In genomic region chr19:5300588-5300987, GRCm38 (mm10) we compare ENCODE assay signal across 26 mouse cellular contexts. TPM values are rescaled to one million over a fixed set of nuclear protein-coding genes. Genes with fewer than 3 reads are reported as not detected.
DNase-seq lines count a peak whose midpoint lies in the region; ATAC-seq and TF ChIP-seq lines count a peak whose summit lies in the region.
"Had no signal": no experiment of that assay in that cellular context is flagged by ENCODE, and none has a peak within 500 bp of the region (broad histone marks: within the 10 kb centered on the region; RNA-seq: fewer than 3 reads in every experiment).

No protein-coding gene starts in this region.

- H3K27ac ChIP-seq in forebrain, embryonic 11.5 days (ENCODE audit: low read depth, low read length), result no peak overlapping the region
- H3K27ac ChIP-seq in forebrain, postnatal 0 days (ENCODE audit: low read depth, low read length), result no peak overlapping the region
- H3K27ac ChIP-seq in hindbrain, embryonic 13.5 days, result no peak overlapping the region
- no peak overlapping the region for H3K27ac ChIP-seq in hindbrain, embryonic 10.5 days
- peak overlapping the region; percentile 34; the same call in 1 of the 2 replicates for H3K27ac ChIP-seq in ES-E14 (ENCODE audit: insufficient read depth, low read depth, low read length, poor library complexity, severe bottlenecking)
- H3K27ac ChIP-seq: heart, embryonic 13.5 days; hindbrain, embryonic 15.5 days had no signal

- in situ Hi-C loops in ES-E14 (cut with MboI; ENCODE audit: low sequenced_read_pairs in 2 of 2, unreplicated experiment in 2 of 2), result no loop called here

- H3K36me3 ChIP-seq in forebrain, embryonic 11.5 days (ENCODE audit: control insufficient read depth, insufficient read depth, low read length), result no peaks in the 10 kb centered on the region; the same call in 1 of the 2 replicates
- H3K36me3 ChIP-seq in forebrain, postnatal 0 days (ENCODE audit: insufficient read depth), result peaks cover 27% of the 10 kb centered on the region
- H3K36me3 ChIP-seq in hindbrain, embryonic 13.5 days, result peaks cover 32% of the 10 kb centered on the region
- peaks cover 18% of the 10 kb centered on the region for H3K36me3 ChIP-seq in hindbrain, embryonic 10.5 days
- 0 out of 2 replicates have a peak, but pooled peaks cover 6% of the 10 kb centered on the region for H3K36me3 ChIP-seq in E14TG2a.4 (ENCODE audit: insufficient read depth, low read length)
- no peaks in the 10 kb centered on the region; the same call in 1 of the 2 replicates for H3K36me3 ChIP-seq in ES-E14 (ENCODE audit: control insufficient read depth, insufficient read depth, low read length, poor library complexity, severe bottlenecking)
- H3K36me3 ChIP-seq: heart, embryonic 13.5 days had no signal

- peaks cover 6% of the 10 kb centered on the region; the same call in 1 of the 2 replicates for H3K4me1 ChIP-seq in forebrain, embryonic 11.5 days (replicated peaks; ENCODE audit: control insufficient read depth, insufficient read depth, low read length)
- H3K4me1 ChIP-seq in forebrain, postnatal 0 days (ENCODE audit: insufficient read depth), result peaks cover 16% of the 10 kb centered on the region
- H3K4me1 ChIP-seq in hindbrain, embryonic 13.5 days (replicated peaks), result peaks cover 51% of the 10 kb centered on the region
- H3K4me1 ChIP-seq in hindbrain, embryonic 10.5 days (replicated peaks), result peaks cover 38% of the 10 kb centered on the region
- H3K4me1 ChIP-seq in E14TG2a.4 (replicated peaks; ENCODE audit: low read depth, low read length) (peaks cover 73% of the 10 kb centered on the region), ES-E14 (ENCODE audit: control insufficient read depth in 2 of 2, insufficient read depth in 2 of 2, low read length in 2 of 2, poor library complexity in 1 of 2) (peaks cover 1 to 14% of the 10 kb centered on the region in 2 experiments; a peak in 3 of 4 replicates)

- H3K9me3 ChIP-seq in forebrain, embryonic 11.5 days (ENCODE audit: control insufficient read depth, low read length), result no peaks in the 10 kb centered on the region
- H3K9me3 ChIP-seq in forebrain, postnatal 0 days (ENCODE audit: low read length), result no peaks in the 10 kb centered on the region
- no peaks in the 10 kb centered on the region for H3K9me3 ChIP-seq in hindbrain, embryonic 13.5 days
- no peaks in the 10 kb centered on the region for H3K9me3 ChIP-seq in hindbrain, embryonic 10.5 days
- H3K9me3 ChIP-seq in E14TG2a.4 (ENCODE audit: low read length) (no peaks in the 10 kb centered on the region), ES-E14 (ENCODE audit: control insufficient read depth, insufficient read depth, low read depth, low read length) (no peaks in the 10 kb centered on the region)
- H3K9me3 ChIP-seq: heart, embryonic 13.5 days; hindbrain, embryonic 15.5 days had no signal

- ATAC-seq in forebrain, embryonic 11.5 days (replicated peaks; ENCODE audit: low FRiP score), result no peak
- no peak for ATAC-seq in forebrain, postnatal 0 days
- no peak for ATAC-seq in hindbrain, embryonic 13.5 days (ENCODE audit: low FRiP score)
- ATAC-seq in monocyte, adult 5-6 weeks (replicated peaks; ENCODE audit: insufficient number of reproducible peaks, low FRiP score, low TSS enrichment, poor library complexity, severe bottlenecking), result no peak
- ATAC-seq: forebrain, embryonic 16.5 days; inflammation-experienced regulatory T-cells, adult 6 months had no signal

- DNase-seq in forebrain, embryonic 11.5 days (ENCODE audit: low spot score), result peak; percentile 41
- DNase-seq in forebrain, postnatal 0 days, result no peak
- no peak for DNase-seq in hindbrain, embryonic 10.5 days (ENCODE audit: low spot score)
- DNase-seq in ES-E14 (ENCODE audit: low read depth, low spot score), result peak; percentile 69
- no peak for DNase-seq in gastrocnemius, postnatal 36 days
- DNase-seq: adrenal gland, adult 2 months; adrenal gland, postnatal 25 days; cerebellum, adult 18-20 months; cerebellum, adult 9-11 months; cerebellum, postnatal 36 days; gastrocnemius, postnatal 14 days; heart, postnatal 4 days; kidney, adult 11 months; kidney, adult 9 months had no signal

- H3K4me3 ChIP-seq in forebrain, embryonic 11.5 days (ENCODE audit: low read depth, low read length), result no peak overlapping the region
- no peak overlapping the region for H3K4me3 ChIP-seq in forebrain, postnatal 0 days (ENCODE audit: low read depth, low read length)
- H3K4me3 ChIP-seq in hindbrain, embryonic 13.5 days, result no peak overlapping the region
- no peak overlapping the region for H3K4me3 ChIP-seq in hindbrain, embryonic 10.5 days
- H3K4me3 ChIP-seq in E14TG2a.4 (replicated peaks; ENCODE audit: low read length) (peak overlapping the region; percentile 17; the same call in 1 of the 2 replicates), ES-E14 (ENCODE audit: insufficient read depth in 1 of 2, low read depth in 1 of 2, low read length in 2 of 2, poor library complexity in 1 of 2, severe bottlenecking in 1 of 2) (no peak overlapping the region)
- H3K4me3 ChIP-seq: heart, embryonic 13.5 days; hindbrain, embryonic 15.5 days had no signal

- TF ChIP-seq CTCF in forebrain, postnatal 0 days (IDR thresholded peaks at IDR 0.05; ENCODE audit: low read depth), result no peak
- TF ChIP-seq CTCF in E14TG2a.4 (conservative IDR thresholded peaks at IDR 0.05; ENCODE audit: low read length), result no peak

- H3K4me2 ChIP-seq in forebrain, embryonic 11.5 days (ENCODE audit: low read depth, low read length, severe bottlenecking), result no peak overlapping the region
- no peak overlapping the region for H3K4me2 ChIP-seq in forebrain, postnatal 0 days (ENCODE audit: low read depth)
- H3K4me2 ChIP-seq in hindbrain, embryonic 13.5 days, result no peak overlapping the region
- H3K4me2 ChIP-seq: heart, embryonic 13.5 days had no signal

- no peak overlapping the region for H3K9ac ChIP-seq in forebrain, embryonic 11.5 days (ENCODE audit: low read length)
- H3K9ac ChIP-seq in forebrain, postnatal 0 days, result no peak overlapping the region
- peak overlapping the region; percentile 20 for H3K9ac ChIP-seq in hindbrain, embryonic 13.5 days
- H3K9ac ChIP-seq in ES-E14 (ENCODE audit: insufficient read depth, low read depth, low read length, poor library complexity, severe bottlenecking), result no peak overlapping the region
- H3K9ac ChIP-seq: heart, embryonic 13.5 days; hindbrain, embryonic 15.5 days had no signal

- H3K27me3 ChIP-seq in forebrain, embryonic 11.5 days (ENCODE audit: control insufficient read depth, insufficient read depth, low read length), result no peaks in the 10 kb centered on the region
- no peaks in the 10 kb centered on the region for H3K27me3 ChIP-seq in forebrain, postnatal 0 days (ENCODE audit: insufficient read depth, low read length)
- H3K27me3 ChIP-seq in hindbrain, embryonic 13.5 days, result no peaks in the 10 kb centered on the region
- no peaks in the 10 kb centered on the region for H3K27me3 ChIP-seq in hindbrain, embryonic 10.5 days (ENCODE audit: insufficient read depth, poor library complexity, severe bottlenecking)
- H3K27me3 ChIP-seq in E14TG2a.4 (ENCODE audit: insufficient read depth, low read length), result peaks cover 13% of the 10 kb centered on the region; the same call in 1 of the 2 replicates
- H3K27me3 ChIP-seq: hindbrain, embryonic 15.5 days had no signal

- 86% methylated on average over 6 of the region's 6 CpGs for WGBS in forebrain, embryonic 11.5 days
- 92% methylated on average over 6 of the region's 6 CpGs for WGBS in forebrain, postnatal 0 days
- 88% methylated on average over 6 of the region's 6 CpGs for WGBS in hindbrain, embryonic 13.5 days
- 78% methylated on average over 6 of the region's 6 CpGs for WGBS in hindbrain, embryonic 10.5 days

- intact Hi-C loops in gastrocnemius, postnatal 36 days (cut with DNase I), result no loop called here

RNA-seq across cellular contexts. Expression of gene Gal3st3, which starts 2.5 kb away (rescaled TPM):
- 17.2 and 18.9 TPM in 2 replicates for polyA plus RNA-seq in forebrain, embryonic 11.5 days (2014; fragmentation: Nextera tagmentation; extraction: Ambion mirVana)
- total RNA-seq in forebrain, postnatal 0 days (2014; rRNA removed), result 14.8 and 19.4 TPM in 2 replicates
- 46.9 and 50.4 TPM in 2 replicates for polyA plus RNA-seq in forebrain, postnatal 0 days (2015; fragmentation: Nextera tagmentation; extraction: Ambion mirVana)
- 34.1 and 36.0 TPM in 2 replicates for polyA plus RNA-seq in hindbrain, embryonic 13.5 days (2015; fragmentation: Nextera tagmentation; extraction: Ambion mirVana)
- 11.7 and 19.1 TPM in 2 replicates for polyA plus RNA-seq in hindbrain, embryonic 10.5 days (2016; fragmentation: Nextera tagmentation; extraction: Ambion mirVana)
- 2.1 and 3.2 TPM in 2 replicates for total RNA-seq in ES-E14 (2012; rRNA removed)
- under 1 TPM in 1 of 2 experiments, not detected in 1; 0.10 TPM for total RNA-seq in gastrocnemius, postnatal 36 days (2021)
- not detected in 3 replicates for total RNA-seq in monocyte, adult 5-6 weeks (2017)
- total RNA-seq: adrenal gland, postnatal 25 days; gastrocnemius, adult 18-20 months; granulocyte monocyte progenitor cell, adult 5-6 weeks; MEL had no signal
- polyA plus RNA-seq: C2C12 had no signal

RNA-seq across cellular contexts. Expression of gene Sf3b2, which starts 5.3 kb away (rescaled TPM):
- 418 and 450 TPM in 2 replicates for polyA plus RNA-seq in forebrain, embryonic 11.5 days (2014; fragmentation: Nextera tagmentation; extraction: Ambion mirVana)
- total RNA-seq in forebrain, postnatal 0 days (2014; rRNA removed), result 226 and 261 TPM in 2 replicates
- polyA plus RNA-seq in forebrain, postnatal 0 days (2015; fragmentation: Nextera tagmentation; extraction: Ambion mirVana), result 310 and 345 TPM in 2 replicates
- polyA plus RNA-seq in hindbrain, embryonic 13.5 days (2015; fragmentation: Nextera tagmentation; extraction: Ambion mirVana), result 373 and 377 TPM in 2 replicates
- polyA plus RNA-seq in hindbrain, embryonic 10.5 days (2016; fragmentation: Nextera tagmentation; extraction: Ambion mirVana), result 438 and 456 TPM in 2 replicates
- total RNA-seq in ES-E14 (2012; rRNA removed), result 165 and 175 TPM in 2 replicates
- 10 to 100 TPM; 63.4 to 65.9 TPM for total RNA-seq in gastrocnemius, postnatal 36 days (2021)
- total RNA-seq in monocyte, adult 5-6 weeks (2017), result 229 to 250 TPM (median 247 TPM) in 3 replicates

RNA-seq across cellular contexts. Expression of gene Pacs1, which starts 27.7 kb away (rescaled TPM):
- 32.2 and 33.2 TPM in 2 replicates for polyA plus RNA-seq in forebrain, embryonic 11.5 days (2014; fragmentation: Nextera tagmentation; extraction: Ambion mirVana)
- total RNA-seq in forebrain, postnatal 0 days (2014; rRNA removed), result 54.5 and 84.6 TPM in 2 replicates
- polyA plus RNA-seq in forebrain, postnatal 0 days (2015; fragmentation: Nextera tagmentation; extraction: Ambion mirVana), result 35.3 and 44.7 TPM in 2 replicates
- polyA plus RNA-seq in hindbrain, embryonic 13.5 days (2015; fragmentation: Nextera tagmentation; extraction: Ambion mirVana), result 33.9 TPM in 2 replicates
- polyA plus RNA-seq in hindbrain, embryonic 10.5 days (2016; fragmentation: Nextera tagmentation; extraction: Ambion mirVana), result 23.7 and 26.1 TPM in 2 replicates
- 5.4 and 7.2 TPM in 2 replicates for total RNA-seq in ES-E14 (2012; rRNA removed)
- total RNA-seq in gastrocnemius, postnatal 36 days (2021), result 1 to 10 TPM; 5.0 to 6.3 TPM
- 11.1 to 32.0 TPM (median 19.2 TPM) in 3 replicates for total RNA-seq in monocyte, adult 5-6 weeks (2017)

RNA-seq across cellular contexts. Expression of gene Catsper1, which starts 35.0 kb away (rescaled TPM):
- not detected in 2 replicates for polyA plus RNA-seq in forebrain, embryonic 11.5 days (2014; fragmentation: Nextera tagmentation; extraction: Ambion mirVana)
- not detected in 2 replicates for total RNA-seq in forebrain, postnatal 0 days (2014; rRNA removed)
- polyA plus RNA-seq in forebrain, postnatal 0 days (2015; fragmentation: Nextera tagmentation; extraction: Ambion mirVana), result not detected in 2 replicates
- polyA plus RNA-seq in hindbrain, embryonic 13.5 days (2015; fragmentation: Nextera tagmentation; extraction: Ambion mirVana), result not detected in 2 replicates
- polyA plus RNA-seq in hindbrain, embryonic 10.5 days (2016; fragmentation: Nextera tagmentation; extraction: Ambion mirVana), result not detected in 2 replicates
- total RNA-seq in ES-E14 (2012; rRNA removed), result not detected in 2 replicates
- total RNA-seq in gastrocnemius, postnatal 36 days (2021), result not detected
- total RNA-seq in monocyte, adult 5-6 weeks (2017), result not detected in 3 replicates
- total RNA-seq: adrenal gland, adult 2 months; adrenal gland, postnatal 25 days; gastrocnemius, adult 18-20 months; gastrocnemius, postnatal 14 days; granulocyte monocyte progenitor cell, adult 5-6 weeks; heart, postnatal 4 days; MEL had no signal
- polyA plus RNA-seq: adrenal gland, adult 2 months; C2C12; forebrain, embryonic 16.5 days; heart, embryonic 13.5 days; heart, postnatal 0 days; hindbrain, embryonic 15.5 days; inflammation-experienced regulatory T-cells, adult 6 months had no signal

RNA-seq across cellular contexts. Expression of gene Cst6, which starts 48.8 kb away (rescaled TPM):
- 0.83 TPM in 1 of 2 replicates, not detected in the other for polyA plus RNA-seq in forebrain, embryonic 11.5 days (2014; fragmentation: Nextera tagmentation; extraction: Ambion mirVana)
- 0.76 and 2.4 TPM in 2 replicates for total RNA-seq in forebrain, postnatal 0 days (2014; rRNA removed)
- polyA plus RNA-seq in forebrain, postnatal 0 days (2015; fragmentation: Nextera tagmentation; extraction: Ambion mirVana), result 9.6 and 15.8 TPM in 2 replicates
- 5.4 and 6.3 TPM in 2 replicates for polyA plus RNA-seq in hindbrain, embryonic 13.5 days (2015; fragmentation: Nextera tagmentation; extraction: Ambion mirVana)
- polyA plus RNA-seq in hindbrain, embryonic 10.5 days (2016; fragmentation: Nextera tagmentation; extraction: Ambion mirVana), result 0.65 and 1.6 TPM in 2 replicates
- total RNA-seq in ES-E14 (2012; rRNA removed), result 1.1 and 2.1 TPM in 2 replicates
- 10 to 100 TPM; 26.7 to 28.3 TPM for total RNA-seq in gastrocnemius, postnatal 36 days (2021)
- 1.1 TPM in 1 of 3 replicates, not detected in the others for total RNA-seq in monocyte, adult 5-6 weeks (2017)
- total RNA-seq: granulocyte monocyte progenitor cell, adult 5-6 weeks; MEL had no signal

Comparison
In these comparisons a context has a peak if more than half of its experiments do, and no peak if none do; other contexts are left out.
1. DNase-seq: peak in forebrain, embryonic 11.5 days (single experiment) and ES-E14 (single experiment); none in forebrain, postnatal 0 days (single experiment), hindbrain, embryonic 10.5 days (single experiment) and gastrocnemius, postnatal 36 days (0 of 2).